Mouse (Mus musculus): ENCODE results near the gene Olfr967. TPM values are rescaled to one million over a fixed set of nuclear protein-coding genes. Genes with fewer than 3 reads are reported as not detected.

The Olfr967 gene
- polyA plus RNA-seq, 1 experiment from 2014 or later: not detected

Other genes with a start within 250 kb of the Olfr967 start
- gene Olfr957, start 230.4 kb upstream of the Olfr967 start, polyA plus RNA-seq (2015; fragmentation: Nextera tagmentation; extraction: Ambion mirVana): not detected in 2 replicates
- not detected in 2 replicates for gene Olfr958, start 192.2 kb upstream of the Olfr967 start, polyA plus RNA-seq (2015; fragmentation: Nextera tagmentation; extraction: Ambion mirVana)
- gene Olfr959, start 170.7 kb upstream of the Olfr967 start, polyA plus RNA-seq (2015; fragmentation: Nextera tagmentation; extraction: Ambion mirVana): 0.05 TPM in 1 of 2 replicates, not detected in the other
- gene AW551984, start 141.8 kb upstream of the Olfr967 start, polyA plus RNA-seq (2015; fragmentation: Nextera tagmentation; extraction: Ambion mirVana): 169 and 187 TPM in 2 replicates
- gene Olfr148, start 135.6 kb upstream of the Olfr967 start, polyA plus RNA-seq (2015; fragmentation: Nextera tagmentation; extraction: Ambion mirVana): not detected in 2 replicates
- not detected in 2 replicates for gene Olfr960, start 124.9 kb upstream of the Olfr967 start, polyA plus RNA-seq (2015; fragmentation: Nextera tagmentation; extraction: Ambion mirVana)
- gene Olfr961, start 101.2 kb upstream of the Olfr967 start, polyA plus RNA-seq (2015; fragmentation: Nextera tagmentation; extraction: Ambion mirVana): not detected in 2 replicates
- gene Olfr963, start 79.0 kb upstream of the Olfr967 start, polyA plus RNA-seq (2015; fragmentation: Nextera tagmentation; extraction: Ambion mirVana): not detected in 2 replicates
- gene Olfr149, start 39.1 kb upstream of the Olfr967 start, polyA plus RNA-seq (2015; fragmentation: Nextera tagmentation; extraction: Ambion mirVana): not detected in 2 replicates
- not detected in 2 replicates for gene Olfr965, start 34.9 kb upstream of the Olfr967 start, polyA plus RNA-seq (2015; fragmentation: Nextera tagmentation; extraction: Ambion mirVana)
- gene Olfr150, start 15.3 kb upstream of the Olfr967 start, polyA plus RNA-seq (2015; fragmentation: Nextera tagmentation; extraction: Ambion mirVana): not detected in 2 replicates
- gene Olfr968, start 37.0 kb downstream of the Olfr967 start, polyA plus RNA-seq (2015; fragmentation: Nextera tagmentation; extraction: Ambion mirVana): not detected in 2 replicates
- not detected in 2 replicates for gene Olfr969, start 44.7 kb downstream of the Olfr967 start, polyA plus RNA-seq (2015; fragmentation: Nextera tagmentation; extraction: Ambion mirVana)
- gene Olfr970, start 62.6 kb downstream of the Olfr967 start, polyA plus RNA-seq (2015; fragmentation: Nextera tagmentation; extraction: Ambion mirVana): not detected in 2 replicates
- not detected in 2 replicates for gene Olfr971, start 90.6 kb downstream of the Olfr967 start, polyA plus RNA-seq (2015; fragmentation: Nextera tagmentation; extraction: Ambion mirVana)
- not detected in 2 replicates for gene Olfr972, start 120.2 kb downstream of the Olfr967 start, polyA plus RNA-seq (2015; fragmentation: Nextera tagmentation; extraction: Ambion mirVana)
- gene Olfr229, start 161.1 kb downstream of the Olfr967 start, polyA plus RNA-seq (2015; fragmentation: Nextera tagmentation; extraction: Ambion mirVana): not detected in 2 replicates
- not detected in 2 replicates for gene Olfr974, start 191.3 kb downstream of the Olfr967 start, polyA plus RNA-seq (2015; fragmentation: Nextera tagmentation; extraction: Ambion mirVana)
- not detected in 2 replicates for gene Olfr975, start 205.8 kb downstream of the Olfr967 start, polyA plus RNA-seq (2015; fragmentation: Nextera tagmentation; extraction: Ambion mirVana)
- not detected in 2 replicates for gene Olfr976, start 214.9 kb downstream of the Olfr967 start, polyA plus RNA-seq (2015; fragmentation: Nextera tagmentation; extraction: Ambion mirVana)
- not detected in 2 replicates for gene Olfr978, start 245.9 kb downstream of the Olfr967 start, polyA plus RNA-seq (2015; fragmentation: Nextera tagmentation; extraction: Ambion mirVana)

Measured in neural tube, embryonic 15.5 days (tissue).